Mouse (Mus musculus) C2C12 (cell line): ENCODE measurements around the gene Upk1b.

Experiments used
- CTCF ChIP-seq: IDR thresholded peaks from one replicate; pipeline ENCODE4 v1.5.1; 2011; ENCODE audit not compliant: control insufficient read depth, insufficient read depth, insufficient read length
- MYOD1 ChIP-seq: IDR thresholded peaks from one replicate; pipeline ENCODE4 v1.6.1; 2011; ENCODE audit warnings: low read depth; ENCODE audit not compliant: control insufficient read depth, insufficient read length
- USF1 ChIP-seq: IDR thresholded peaks from one replicate; pipeline ENCODE4 v1.6.1; 2011; ENCODE audit warnings: low read depth, mild to moderate bottlenecking, control low read depth, moderate library complexity

DNA sequence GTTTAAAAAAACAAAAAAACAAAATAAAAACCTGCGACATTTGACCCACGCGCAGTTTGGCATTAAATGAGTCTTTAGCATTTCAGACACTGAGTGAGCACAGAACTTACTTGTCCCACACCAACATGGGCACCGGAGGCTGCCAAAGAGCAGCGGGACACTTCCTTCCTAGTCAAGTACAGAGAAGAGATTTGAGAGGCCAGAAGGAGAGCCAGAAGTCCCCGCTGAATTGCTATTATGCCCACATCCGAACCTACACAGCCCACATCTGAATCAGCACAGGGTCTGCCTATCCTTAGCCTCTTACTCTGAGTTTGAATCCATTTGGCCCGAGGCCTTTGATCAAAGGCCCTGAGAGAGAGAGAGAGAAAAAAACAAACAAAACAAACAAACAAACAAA, 75.9 kb downstream of the Upk1b start:
- TF ChIP-seq CTCF: no peak
- no peak for TF ChIP-seq MYOD1
- TF ChIP-seq USF1: no peak
